Mouse (Mus musculus) lung, embryonic 15.5 days (tissue): ENCODE data around the gene Lrrc20. TPM values are rescaled to one million over a fixed set of nuclear protein-coding genes. Genes with fewer than 3 reads are reported as not detected.
A peak's percentile ranks its signal among the peaks of the same experiment; 100 is the strongest.

Experiments used
- ATAC-seq: fragments of 200-750 bp; cut with Nextera tagmentation; 2 replicates; pipeline ENCODE4 v1.8.0; 2017; ENCODE audit warnings: moderate number of reproducible peaks, borderline replicate concordance; ENCODE audit not compliant: low FRiP score, low TSS enrichment; ENCODE audit errors: extremely low read depth
- H3K27ac ChIP-seq: fragments of 300-500 bp; sonication (generic); 2 replicates; pipeline ENCODE4 v1.5.1; 2015; ENCODE audit warnings: moderate library complexity, mild to moderate bottlenecking, inconsistent platforms
- H3K27me3 ChIP-seq: fragments of 300-500 bp; sonication (generic); 2 replicates; pipeline ENCODE4 v1.6.1; 2015; ENCODE audit warnings: inconsistent platforms
- H3K36me3 ChIP-seq: fragments of 300-500 bp; sonication (generic); 2 replicates; pipeline ENCODE4 v1.6.1; 2015; ENCODE audit warnings: inconsistent platforms
- H3K4me1 ChIP-seq: fragments of 300-500 bp; sonication (generic); 2 replicates; pipeline ENCODE4 v1.6.1; 2015; ENCODE audit warnings: inconsistent platforms
- H3K4me2 ChIP-seq: fragments of 300-500 bp; sonication (generic); 2 replicates; pipeline ENCODE4 v1.6.1; 2015; ENCODE audit warnings: inconsistent platforms, mild to moderate bottlenecking, moderate library complexity
- H3K4me3 ChIP-seq: fragments of 300-500 bp; sonication (generic); 2 replicates; pipeline ENCODE4 v1.5.1; 2015; ENCODE audit warnings: mild to moderate bottlenecking, inconsistent platforms
- H3K9ac ChIP-seq: fragments of 300-500 bp; sonication (generic); 2 replicates; pipeline ENCODE4 v1.6.1; 2015; ENCODE audit warnings: inconsistent platforms
- H3K9me3 ChIP-seq: fragments of 300-500 bp; sonication (generic); 2 replicates; pipeline ENCODE4 v1.6.1; 2016; ENCODE audit warnings: inconsistent platforms
- WGBS: fragments of 180-500 bp; shearing (Covaris S2); methylation state at CpG from one replicate; pipeline ENCODE4 v1.1.7; 2015; 5-methylcytosine and 5-hydroxymethylcytosine counted together
- polyA plus RNA-seq: library from polyadenylated mRNA; unstranded; fragments of >200 nt; fragmentation: Nextera tagmentation; extraction: Ambion mirVana; gene quantifications from 2 replicates; pipeline ENCODE4 v1.2.1, GENCODE M21; 2015

Lrrc20 gene
- polyA plus RNA-seq, 1 experiment from 2014 or later, result 7.9 TPM

DNA sequence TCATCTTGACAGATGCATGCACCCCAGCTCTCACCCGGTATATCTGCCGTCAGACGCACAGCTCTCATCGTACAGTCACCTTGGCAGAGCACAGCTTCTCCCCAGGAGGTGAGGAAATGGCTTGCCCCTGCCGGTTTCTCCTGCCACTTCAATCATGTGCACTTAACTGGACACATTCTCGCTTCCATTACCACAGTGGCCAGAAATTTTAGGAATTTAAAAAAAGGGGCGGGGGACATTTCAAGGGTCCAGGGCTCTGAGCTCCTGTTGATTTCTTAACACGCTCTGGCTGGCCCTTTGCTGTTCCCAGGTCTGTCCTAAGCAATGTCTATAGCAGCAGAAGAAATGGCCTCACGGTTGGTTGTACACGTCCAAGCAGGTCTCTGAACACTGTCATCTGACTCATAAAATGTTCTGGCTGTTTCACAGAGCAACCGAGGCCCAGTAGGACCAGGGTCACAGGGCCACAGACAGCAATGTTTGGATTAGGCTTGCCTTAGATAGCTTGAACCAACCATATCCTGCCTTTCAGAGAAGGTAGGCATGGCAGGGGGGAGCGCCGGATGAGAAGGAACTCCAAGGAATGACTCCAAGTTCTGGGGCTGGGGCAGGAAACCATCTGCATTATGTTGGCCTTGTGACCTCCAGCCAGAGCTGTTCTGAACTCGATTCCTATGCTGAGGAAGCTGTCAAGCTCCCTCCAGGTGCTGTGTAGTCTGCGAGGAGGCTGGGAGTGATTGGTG is 151.8 kb downstream of the Lrrc20 start:
- WGBS, result 23% methylated on average over 15 of the region's 15 CpGs
- peaks cover 30% of the 10 kb centered on the region for H3K4me1 ChIP-seq
- H3K4me2 ChIP-seq, result no peak overlapping the region
- ATAC-seq, result peak; percentile 15; the same call in 1 of the 2 replicates
- H3K9ac ChIP-seq, result no peak overlapping the region
- peak overlapping the region; percentile 69 for H3K27ac ChIP-seq
- H3K9me3 ChIP-seq, result no peaks in the 10 kb centered on the region
- H3K4me3 ChIP-seq, result no peak overlapping the region
- H3K36me3 ChIP-seq, result no peaks in the 10 kb centered on the region
- peaks cover 21% of the 10 kb centered on the region for H3K27me3 ChIP-seq

DNA sequence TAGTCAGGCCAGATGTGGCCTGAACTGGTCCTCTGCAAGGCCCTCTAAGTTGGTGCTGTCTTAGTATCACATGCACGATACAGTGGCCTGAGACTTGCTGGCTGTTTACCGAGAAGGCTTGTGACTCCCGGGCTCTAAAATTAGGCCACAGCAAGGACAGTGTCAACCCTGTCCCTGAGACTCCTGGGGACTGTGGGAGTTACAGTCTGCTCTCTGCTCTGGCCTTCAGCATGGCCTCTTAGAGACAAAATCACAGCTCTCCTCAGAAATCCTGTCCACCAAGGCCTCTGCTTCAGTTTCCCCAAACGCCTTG is 152.3 kb downstream of the Lrrc20 start:
- no peak overlapping the region for H3K4me3 ChIP-seq
- no peak overlapping the region for H3K9ac ChIP-seq
- H3K27me3 ChIP-seq, result peaks cover 21% of the 10 kb centered on the region
- H3K4me1 ChIP-seq, result peaks cover 30% of the 10 kb centered on the region
- 65% methylated on average over 4 of the region's 4 CpGs for WGBS
- no peak overlapping the region for H3K4me2 ChIP-seq
- no peaks in the 10 kb centered on the region for H3K9me3 ChIP-seq
- ATAC-seq, result no peak
- H3K27ac ChIP-seq, result peak overlapping the region; percentile 69; the same call in 1 of the 2 replicates
- no peaks in the 10 kb centered on the region for H3K36me3 ChIP-seq

Other genes starting within 250 kb of the Lrrc20 start
- gene Adamts14, start 202.4 kb upstream of the Lrrc20 start, polyA plus RNA-seq, result 1.6 and 1.9 TPM in 2 replicates
- 0.18 TPM in 1 of 2 replicates, not detected in the other for gene Prf1, start 178.0 kb upstream of the Lrrc20 start, polyA plus RNA-seq
- 47.5 and 48.1 TPM in 2 replicates for gene Pald1, start 92.3 kb upstream of the Lrrc20 start, polyA plus RNA-seq
- 0.09 TPM in 1 of 2 replicates, not detected in the other for gene Nodal, start 57.8 kb upstream of the Lrrc20 start, polyA plus RNA-seq
- 69.3 and 71.4 TPM in 2 replicates for gene Eif4ebp2, start 23.1 kb upstream of the Lrrc20 start, polyA plus RNA-seq
- 0.06 TPM in 1 of 2 replicates, not detected in the other for gene Npffr1, start 119.7 kb downstream of the Lrrc20 start, polyA plus RNA-seq
- gene Ppa1, start 172.8 kb downstream of the Lrrc20 start, polyA plus RNA-seq, result 171 and 188 TPM in 2 replicates
- gene Sar1a, start 204.5 kb downstream of the Lrrc20 start, polyA plus RNA-seq, result 242 and 243 TPM in 2 replicates
- gene Tysnd1, start 219.7 kb downstream of the Lrrc20 start, polyA plus RNA-seq, result 34.7 and 36.6 TPM in 2 replicates
- gene Aifm2, start 239.5 kb downstream of the Lrrc20 start, polyA plus RNA-seq, result 14.0 and 14.3 TPM in 2 replicates